Mouse (Mus musculus): ENCODE measurements around the gene Lrp5.

The Lrp5 gene

GRCm38 (mm10) chr19:3654058-3654457, 32.3 kb downstream of the Lrp5 start:
- no peak for DNase-seq

DNA sequence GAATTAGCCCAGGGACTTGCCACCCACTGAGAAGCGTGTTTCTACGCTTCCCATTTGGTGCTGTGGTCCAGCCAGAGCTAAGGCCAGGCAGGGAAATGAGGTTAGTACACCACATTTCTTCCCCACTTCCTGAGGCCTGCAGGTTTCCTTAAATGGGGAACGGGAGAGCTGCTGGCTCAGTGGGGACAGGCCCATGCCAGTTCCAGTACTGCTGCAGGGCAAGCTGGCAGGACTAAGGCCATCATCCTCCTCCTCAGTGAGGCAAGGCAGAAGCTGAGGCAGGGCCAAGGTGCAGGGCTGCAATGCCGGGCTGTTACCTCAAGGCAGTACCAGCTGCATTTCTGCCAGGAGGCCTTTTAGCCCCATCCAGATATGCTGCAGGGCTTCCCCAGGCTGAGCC, 32.9 kb downstream of the Lrp5 start:
- DNase-seq, result no peak

GRCm38 (mm10) chr19:3651989-3652388, 34.4 kb downstream of the Lrp5 start:
- DNase-seq, result no peak

GRCm38 (mm10) chr19:3651220-3651619, 35.1 kb downstream of the Lrp5 start:
- DNase-seq, result no peak

DNA sequence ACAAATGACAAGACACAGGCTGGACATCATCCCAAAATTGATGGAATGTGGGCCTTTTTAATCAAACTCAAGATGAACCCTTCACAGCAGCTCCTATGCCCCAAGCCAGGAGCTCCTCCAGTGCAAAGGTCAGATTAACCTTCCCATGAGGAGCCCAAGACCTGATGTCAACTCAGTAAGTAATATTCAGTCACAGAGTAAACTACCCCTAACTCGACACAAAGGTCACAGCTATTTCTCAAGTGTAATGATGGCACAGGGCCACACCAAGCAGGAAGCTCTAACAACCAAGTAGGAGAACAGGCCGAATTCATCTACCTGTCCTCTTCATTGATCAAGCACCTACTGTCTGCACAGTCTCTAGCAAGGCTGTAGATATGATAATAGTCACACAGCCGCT, 35.9 kb downstream of the Lrp5 start:
- no peak for DNase-seq

DNA sequence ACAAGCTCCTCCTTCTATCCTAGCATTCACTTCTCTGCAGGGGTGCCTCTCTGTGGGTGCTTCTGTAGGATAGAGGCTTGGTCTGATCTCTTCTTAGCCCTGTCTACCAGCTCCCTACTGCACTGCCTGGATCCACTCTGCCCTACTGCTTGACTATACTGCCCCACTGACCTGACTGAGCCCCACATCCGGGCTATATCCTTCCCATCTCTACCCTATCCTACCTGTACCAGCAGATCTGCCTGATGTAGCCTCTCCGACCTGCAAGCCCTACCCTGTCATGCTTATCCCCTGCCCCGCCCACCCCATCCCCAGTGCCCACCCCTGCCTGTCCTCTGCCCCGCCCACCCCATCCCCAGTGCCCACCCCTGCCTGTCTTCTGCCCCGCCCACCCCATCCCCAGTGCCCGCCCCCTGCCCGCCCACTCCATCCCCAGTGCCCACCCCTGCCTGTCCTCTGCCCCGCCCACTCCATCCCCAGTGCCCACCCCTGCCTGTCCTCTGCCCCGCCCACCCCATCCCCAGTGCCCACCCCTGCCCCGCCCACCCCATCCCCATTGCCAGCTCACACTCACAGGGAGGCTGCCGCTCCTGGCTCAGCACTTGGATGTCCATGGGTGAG, 37.4 kb downstream of the Lrp5 start:
- DNase-seq, result no peak

DNA sequence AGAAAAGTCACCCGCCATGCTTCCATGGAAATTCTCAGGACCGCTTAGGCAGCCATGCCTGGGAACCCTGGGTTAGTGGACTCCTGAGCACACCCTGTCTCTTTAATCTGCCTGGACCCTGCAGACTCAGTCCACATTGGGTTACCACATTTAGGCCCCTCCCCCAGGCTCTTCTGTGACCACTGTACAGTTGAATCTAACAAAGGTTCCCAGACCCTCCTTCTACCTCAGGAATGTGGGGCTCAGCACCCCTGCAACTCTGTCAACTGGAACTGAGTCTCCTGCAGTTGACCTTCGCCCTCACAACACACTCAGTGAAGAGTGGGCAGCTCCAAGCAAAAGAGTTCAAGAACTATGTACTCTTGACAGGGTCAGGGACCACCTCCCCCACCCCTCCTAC, 38.4 kb downstream of the Lrp5 start:
- DNase-seq, result peak; percentile 53

GRCm38 (mm10) chr19:3645813-3646212, 40.6 kb downstream of the Lrp5 start:
- peak; percentile 57 for DNase-seq

DNA sequence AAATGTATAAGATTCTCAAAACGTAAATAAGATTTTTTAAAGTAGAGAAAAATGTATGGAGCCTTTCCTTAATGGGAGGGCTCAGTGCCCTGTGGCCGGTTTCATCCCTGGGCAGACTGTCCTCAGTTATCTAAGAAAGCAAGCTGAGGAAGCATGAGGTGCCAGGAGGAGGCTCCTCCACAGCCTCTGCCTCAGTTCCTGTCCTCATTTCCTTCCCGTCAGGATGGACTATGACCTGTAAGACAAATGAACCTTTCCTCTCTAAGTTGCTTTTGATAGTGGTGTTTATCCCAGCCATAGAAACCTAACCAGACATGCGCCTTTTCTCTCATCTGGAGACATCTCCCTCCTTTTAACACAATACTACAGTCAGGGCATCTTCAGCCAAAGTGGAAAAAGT, 41.0 kb downstream of the Lrp5 start:
- no peak for DNase-seq

DNA sequence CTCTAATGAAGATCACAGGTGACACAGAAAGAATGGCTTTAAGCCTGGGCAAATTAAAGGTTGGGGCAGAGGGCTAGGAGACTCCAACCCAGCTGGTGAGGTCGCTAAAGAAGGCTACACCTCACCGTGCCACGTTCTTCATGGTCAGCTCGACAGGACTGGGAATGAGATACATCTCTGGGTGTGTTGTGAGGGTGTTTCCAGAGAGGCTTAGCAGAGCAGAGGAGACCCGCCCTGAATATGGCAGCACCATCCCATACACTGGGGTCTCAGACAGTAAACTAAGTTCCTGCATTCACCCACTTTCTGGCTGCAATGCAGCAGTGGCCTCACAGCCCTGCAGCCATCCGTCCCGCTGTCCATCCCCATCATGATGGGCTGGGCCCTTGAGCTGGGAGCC, 46.8 kb downstream of the Lrp5 start:
- no peak for DNase-seq

- DNase-seq, result peak; percentile 82
Measured at GRCm38 (mm10) chr19:3638698-3639097, 47.7 kb downstream of the Lrp5 start.

DNA sequence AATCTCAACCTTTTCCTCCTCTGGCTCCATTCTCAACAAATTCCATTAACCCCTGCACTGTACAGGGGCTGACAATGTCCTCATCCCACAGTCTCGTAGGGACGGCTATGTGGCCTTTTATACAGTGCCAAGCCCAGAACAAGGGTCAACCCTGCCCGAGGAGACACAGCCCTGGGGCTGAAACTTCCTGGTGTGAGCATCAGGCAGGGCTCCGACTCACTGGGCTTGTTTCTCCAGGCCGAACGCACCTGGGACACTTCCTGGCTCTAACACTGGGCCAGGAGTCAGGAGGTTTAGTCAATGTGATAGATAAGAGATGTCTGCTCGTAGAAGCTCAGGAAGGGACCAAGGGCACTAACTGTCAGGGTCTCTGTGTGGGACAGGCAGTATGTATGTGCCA, 54.3 kb downstream of the Lrp5 start:
- no peak for DNase-seq

DNA sequence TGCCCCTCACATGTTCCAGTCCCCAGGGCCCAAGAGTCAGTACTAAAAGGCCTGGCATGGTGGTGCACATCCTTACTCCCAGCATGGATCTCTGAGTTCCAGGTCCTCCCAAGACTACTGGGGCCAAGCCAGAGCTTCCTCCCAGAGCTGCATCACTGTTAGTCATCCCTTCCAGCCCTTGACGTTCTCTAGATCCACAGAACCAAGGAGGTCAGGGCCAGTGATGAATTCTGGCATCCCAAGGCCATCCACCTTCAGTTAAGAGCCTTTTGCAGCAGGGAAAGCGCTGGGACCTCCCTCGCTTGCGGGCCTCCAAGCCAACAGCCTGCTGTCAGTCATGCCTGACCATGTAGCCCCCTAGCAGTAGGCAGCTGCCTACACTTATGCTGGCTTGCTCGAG, 54.9 kb downstream of the Lrp5 start:
- DNase-seq, result no peak

DNA sequence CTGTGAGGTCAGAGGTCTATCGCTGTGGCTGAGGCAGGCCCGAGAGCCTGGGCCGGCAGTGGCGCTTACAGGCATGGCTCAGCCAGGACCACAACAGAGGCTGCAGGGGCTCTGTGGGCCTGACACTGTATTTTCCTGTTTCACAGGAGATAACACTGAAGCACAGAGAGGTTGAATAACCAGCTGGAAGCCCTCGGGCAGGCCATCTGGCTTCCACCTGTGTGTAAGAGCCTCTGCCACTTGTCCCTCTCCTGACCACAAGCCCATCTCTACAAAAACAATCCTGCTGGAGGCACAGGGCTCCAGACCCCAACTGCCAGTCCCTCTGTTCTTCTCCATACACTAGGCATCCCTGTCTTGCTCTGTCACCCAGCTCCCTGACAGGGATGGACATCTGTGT, 55.9 kb downstream of the Lrp5 start:
- no peak for DNase-seq

DNA sequence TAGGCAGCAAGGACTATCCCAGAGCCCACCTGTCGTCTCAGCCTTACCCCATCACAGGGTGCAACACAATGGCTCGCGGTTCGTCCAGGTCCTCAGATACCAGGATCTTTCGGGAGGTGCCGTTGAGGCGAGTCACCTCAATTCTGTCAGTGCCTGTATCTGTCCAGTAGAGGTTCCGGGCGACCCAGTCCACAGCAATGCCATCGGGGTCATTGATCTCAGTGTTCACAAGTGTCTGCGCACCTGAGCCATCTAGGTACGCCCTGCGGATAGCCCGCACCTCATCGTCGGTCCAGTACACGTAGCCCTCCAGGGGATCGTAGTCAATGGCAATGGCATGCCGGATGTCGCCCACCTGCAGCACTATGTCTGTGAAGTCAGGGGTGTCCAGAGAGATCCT, 56.3 kb downstream of the Lrp5 start:
- DNase-seq, result no peak

- DNase-seq, result no peak
Measured at GRCm38 (mm10) chr19:3628223-3628622, 58.1 kb downstream of the Lrp5 start.

DNA sequence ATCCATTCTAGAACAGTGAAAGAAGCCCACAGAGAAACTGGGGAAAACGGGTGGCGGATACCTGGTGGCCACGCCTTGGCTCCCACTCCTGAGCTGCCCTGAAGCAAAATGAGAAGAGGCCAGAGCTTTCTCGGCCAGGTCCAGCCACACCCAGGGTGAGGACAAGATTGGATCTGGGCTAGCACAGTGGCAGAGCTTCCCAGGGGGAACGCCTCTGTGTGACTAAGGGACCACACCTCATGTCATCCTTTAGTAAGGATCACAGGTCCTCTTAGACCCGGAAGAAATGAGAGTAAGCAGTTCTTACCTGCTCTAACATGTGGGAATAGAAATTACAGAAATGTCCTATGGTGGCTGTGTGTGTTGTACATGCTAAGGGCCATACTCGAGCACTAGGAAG, 61.3 kb downstream of the Lrp5 start:
- no peak for DNase-seq

GRCm38 (mm10) chr19:3623824-3624223, 62.5 kb downstream of the Lrp5 start:
- peak; percentile 77 for DNase-seq

DNA sequence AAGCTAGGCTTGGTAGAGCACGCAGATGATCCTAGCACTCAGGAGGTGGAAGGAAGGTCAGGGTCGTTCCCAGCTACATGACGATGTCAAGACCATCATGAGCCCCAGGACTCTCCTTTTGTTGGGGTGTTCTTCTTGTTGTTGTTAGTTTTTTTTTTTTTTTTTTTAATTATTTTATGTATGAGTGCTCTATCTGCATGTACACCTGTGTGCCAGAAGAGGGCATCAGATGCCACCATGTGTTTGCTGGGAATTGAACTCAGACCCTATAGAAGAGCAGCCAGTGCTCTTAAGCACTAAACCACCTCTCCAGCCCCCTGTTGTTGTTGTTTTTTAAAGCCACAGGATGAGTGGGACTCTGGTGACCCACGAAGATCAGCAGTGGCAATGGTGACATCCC, 63.1 kb downstream of the Lrp5 start:
- no peak for DNase-seq

GRCm38 (mm10) chr19:3620871-3621270, 65.5 kb downstream of the Lrp5 start:
- no peak for DNase-seq

DNA sequence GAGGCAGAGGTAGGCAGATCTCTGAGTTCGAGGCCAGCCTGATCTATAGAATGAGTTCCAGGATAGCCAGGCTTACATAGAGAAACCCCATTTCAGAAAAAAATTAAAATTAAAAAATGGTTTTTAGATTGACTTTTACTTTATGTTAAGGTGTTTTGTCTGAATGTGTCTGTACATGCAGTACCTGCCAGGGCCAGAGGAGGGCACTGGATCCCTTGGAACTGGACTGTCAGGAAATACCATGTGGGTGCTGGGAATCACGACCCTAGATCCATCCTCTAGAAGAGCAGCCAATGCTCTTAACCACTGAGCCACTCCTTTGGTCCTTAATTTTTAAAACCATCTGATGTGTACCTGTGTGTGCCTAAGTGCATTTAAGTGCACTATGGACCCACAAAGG, 67.0 kb downstream of the Lrp5 start:
- no peak for DNase-seq

DNA sequence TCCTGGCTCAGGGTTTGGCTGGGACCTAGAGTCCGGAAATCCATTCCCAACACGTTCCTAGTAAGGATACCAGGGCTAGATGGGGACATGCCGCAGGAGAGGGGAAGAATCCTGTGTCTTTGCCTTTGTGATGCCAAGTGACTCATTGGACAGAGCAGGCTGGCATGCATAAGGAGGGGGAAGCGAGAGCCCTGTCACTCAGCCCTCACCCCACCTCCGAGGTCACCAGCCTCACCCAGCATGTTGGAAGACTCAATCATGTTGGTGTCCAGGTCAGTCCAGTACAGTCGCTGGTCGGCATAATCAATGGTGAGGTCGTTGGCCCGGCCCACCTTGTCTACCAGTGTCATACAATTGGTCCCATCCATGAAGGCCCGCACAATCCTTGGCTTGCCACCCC, 72.4 kb downstream of the Lrp5 start:
- no peak for DNase-seq

DNA sequence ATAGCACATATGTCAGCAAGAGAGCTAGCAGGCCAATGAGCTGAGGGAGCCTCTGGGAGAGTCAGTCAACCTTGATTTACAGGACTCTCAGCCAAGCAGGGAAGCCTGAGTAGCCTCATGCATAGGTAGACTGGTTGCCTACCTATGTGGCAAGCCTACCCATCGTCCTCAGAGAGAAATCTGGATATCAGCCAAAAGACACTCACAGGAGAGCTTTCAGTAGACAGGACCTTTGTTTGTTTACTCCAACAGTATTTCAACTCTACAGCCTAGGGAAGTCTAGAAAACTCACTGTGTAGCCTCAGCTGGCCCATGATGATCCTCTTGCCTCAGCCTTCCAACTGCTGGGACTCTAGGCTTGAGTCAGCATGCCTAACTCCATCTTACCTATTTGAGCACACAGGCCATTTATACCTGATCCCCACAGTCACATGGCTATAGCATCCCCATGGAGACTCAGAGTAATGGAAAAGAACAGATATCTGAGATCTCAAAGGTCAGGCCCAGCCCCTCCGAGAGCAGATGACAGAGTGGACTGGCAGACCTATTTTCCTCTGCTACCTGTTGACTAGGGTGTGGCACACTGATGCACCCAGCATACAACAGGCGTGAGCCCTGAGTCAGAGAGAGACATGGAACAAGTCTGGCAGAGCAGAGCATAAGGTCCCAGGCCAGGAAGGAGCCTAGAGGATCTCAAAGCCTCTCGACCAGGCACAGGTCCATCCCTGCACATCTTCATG, 73.7 kb downstream of the Lrp5 start:
- no peak for DNase-seq

DNA sequence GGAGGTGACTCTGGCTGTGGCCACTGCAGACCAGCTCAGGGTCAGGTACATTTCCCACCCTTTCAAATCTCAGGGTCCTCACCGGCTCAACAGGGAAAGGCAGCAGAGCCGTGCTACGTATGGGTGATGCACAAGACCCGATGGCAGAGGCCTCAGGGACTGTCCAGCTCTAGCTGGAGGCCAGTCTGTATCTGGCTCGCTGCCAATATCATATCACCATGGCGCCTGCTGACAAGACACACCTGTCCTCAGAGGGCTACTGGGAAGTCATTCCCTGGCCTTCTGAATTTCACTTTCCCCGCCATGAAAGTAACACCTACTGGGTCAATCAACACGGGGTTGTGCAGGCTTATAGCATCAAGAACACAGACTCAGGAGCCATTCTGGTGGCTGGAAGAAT, 74.6 kb downstream of the Lrp5 start:
- DNase-seq, result peak; percentile 38

GRCm38 (mm10) chr19:3610886-3611285, 75.5 kb downstream of the Lrp5 start:
- peak; percentile 62 for DNase-seq
